Mouse (Mus musculus) adrenal gland (tissue): ENCODE data around the gene Spsb1.

Experiments
- intact Hi-C: fragments of 180-260 bp; cut with DNase I; formaldehyde crosslinking; loops from one replicate; pipeline ENCODE4 v1.15.1; 2025

Spsb1 gene

DNA sequence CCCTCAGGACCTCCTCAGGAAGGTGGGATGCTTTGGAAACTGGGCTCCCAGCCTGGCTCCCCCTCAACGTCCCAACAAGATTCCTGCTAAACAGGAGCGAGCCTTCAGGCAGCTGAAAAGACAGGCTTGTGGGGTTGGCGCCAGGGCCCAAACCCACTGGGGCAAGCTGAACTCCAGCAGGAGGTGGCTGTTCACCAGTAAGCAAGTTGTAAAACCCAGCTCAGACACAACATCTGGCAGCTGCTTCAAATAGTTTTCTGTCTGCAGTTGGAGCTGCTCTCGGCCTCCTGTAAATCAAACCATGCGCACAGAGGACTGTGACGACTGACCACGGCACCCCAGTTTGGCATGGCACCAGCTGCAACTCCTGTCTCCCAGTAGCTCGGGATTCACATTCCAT is 64.3 kb downstream of the Spsb1 start:
- intact Hi-C loops, result loop anchor here (5.0 kb wide), 1 partner anchor 57 kb away; no protein-coding TSS in a partner anchor

DNA sequence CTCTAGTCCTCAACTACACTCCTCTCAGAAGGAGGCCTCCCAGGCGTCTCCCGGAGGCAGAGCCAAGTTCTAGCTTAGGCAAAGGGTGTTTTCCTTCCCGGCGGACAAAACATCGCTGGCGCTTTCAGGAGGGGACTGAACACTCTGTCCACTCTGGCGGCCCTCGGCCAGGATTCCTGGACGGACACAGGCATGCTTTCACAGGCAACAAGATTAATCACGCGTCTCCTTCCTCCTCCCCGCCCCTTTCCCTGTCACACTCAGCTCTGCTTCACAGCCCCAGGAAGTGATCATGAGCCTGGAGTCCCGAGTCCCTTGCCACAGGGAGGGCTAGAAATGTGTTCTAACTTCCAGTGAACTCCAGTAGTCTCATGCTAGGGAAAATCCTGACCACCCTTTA is 65.0 kb downstream of the Spsb1 start:
- intact Hi-C loops, result loop anchor here (5.0 kb wide), 1 partner anchor 57 kb away; no protein-coding TSS in a partner anchor

DNA sequence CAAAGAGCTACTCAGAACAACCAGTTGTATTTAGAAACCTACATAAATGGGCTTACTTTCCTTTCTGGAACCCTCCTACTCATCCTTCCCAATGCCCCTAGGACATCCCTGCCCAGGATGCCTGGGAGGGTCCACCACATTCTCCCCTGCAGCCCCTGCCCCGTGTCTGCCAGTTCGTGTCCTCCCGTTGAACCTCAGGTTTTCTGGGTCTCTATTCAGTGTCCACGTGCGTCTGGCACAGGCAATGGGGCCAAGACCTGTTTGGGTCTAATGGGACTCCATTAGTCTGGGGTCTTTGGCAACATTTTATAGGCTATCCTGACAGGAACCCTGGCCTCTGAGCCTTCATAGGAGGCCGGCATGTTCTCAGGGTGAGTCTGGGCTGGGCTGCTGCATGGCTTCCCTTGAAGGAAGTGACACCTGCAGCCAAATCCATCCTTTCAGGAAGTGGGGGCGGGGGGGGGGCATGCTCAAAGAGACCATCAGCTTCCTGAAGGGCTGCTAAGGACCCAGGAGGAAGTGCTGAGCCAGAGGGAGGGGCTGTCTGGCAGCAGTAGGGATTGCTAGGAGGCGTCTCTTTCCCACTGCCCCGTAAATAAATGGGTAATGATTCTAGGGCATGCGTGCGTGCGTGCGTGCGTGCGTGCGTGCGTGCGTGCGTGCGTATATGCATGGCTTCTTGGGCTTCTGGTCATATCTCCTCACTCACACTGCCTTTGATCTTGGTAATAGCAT is 65.9 kb downstream of the Spsb1 start:
- intact Hi-C loops, result no loop called here

GRCm38 (mm10) chr4:149888156-149888555 is 66.7 kb downstream of the Spsb1 start:
- intact Hi-C loops, result no loop called here

- intact Hi-C loops, result no loop called here
These were observed 68.3 kb downstream of the Spsb1 start for GRCm38 (mm10) chr4:149886298-149887271.

GRCm38 (mm10) chr4:149883990-149884389 is 70.9 kb downstream of the Spsb1 start:
- intact Hi-C loops, result no loop called here

- intact Hi-C loops, result no loop called here
These were observed 72.5 kb downstream of the Spsb1 start for GRCm38 (mm10) chr4:149882139-149882916.

DNA sequence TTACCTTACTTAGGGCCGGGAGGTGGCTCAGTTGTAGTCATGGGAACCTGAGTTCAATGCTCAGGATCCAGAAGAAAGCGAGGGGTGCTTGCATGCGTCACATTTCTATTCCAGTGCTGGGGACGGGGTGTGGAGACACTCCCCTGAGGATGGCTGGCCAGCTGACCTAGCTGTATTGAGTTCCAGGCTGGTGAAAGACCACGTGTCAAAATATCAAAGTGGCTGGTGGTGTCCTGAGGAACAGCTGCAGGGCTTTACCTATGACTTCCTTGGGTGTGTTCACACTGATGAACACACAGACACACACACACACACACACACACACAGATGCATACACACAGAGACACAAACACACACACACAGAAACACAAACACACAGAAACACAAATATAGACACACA is 73.9 kb downstream of the Spsb1 start:
- intact Hi-C loops, result no loop called here

GRCm38 (mm10) chr4:149879980-149880379 is 74.9 kb downstream of the Spsb1 start:
- intact Hi-C loops, result no loop called here

DNA sequence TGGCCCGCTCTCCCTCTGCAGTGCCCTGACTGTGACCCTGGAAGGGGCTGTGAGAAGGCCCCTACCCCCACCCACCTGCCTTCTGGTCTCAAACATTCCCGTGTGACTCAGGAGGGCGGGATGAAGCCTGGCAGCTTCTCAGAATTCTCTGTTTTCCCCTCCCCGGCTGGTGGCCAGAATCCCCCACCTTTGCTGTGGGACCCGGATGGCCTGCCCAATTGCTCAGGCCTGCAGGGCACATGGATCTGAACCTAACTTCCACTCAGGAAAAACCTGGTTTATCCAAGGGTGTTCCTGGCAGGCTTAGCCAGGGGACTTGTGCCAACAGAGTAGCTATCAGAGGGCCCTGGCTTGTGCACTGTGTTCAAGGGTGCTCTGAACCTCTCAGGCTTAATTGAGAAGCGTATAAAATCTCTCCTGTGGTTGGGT is 76.8 kb downstream of the Spsb1 start:
- intact Hi-C loops, result no loop called here

- intact Hi-C loops, result no loop called here
These were observed 77.6 kb downstream of the Spsb1 start for GRCm38 (mm10) chr4:149877202-149877601.

- intact Hi-C loops, result no loop called here
These were observed 78.1 kb downstream of the Spsb1 start for GRCm38 (mm10) chr4:149876761-149877160.

- intact Hi-C loops, result no loop called here
These were observed 78.8 kb downstream of the Spsb1 start for GRCm38 (mm10) chr4:149875986-149876501.

DNA sequence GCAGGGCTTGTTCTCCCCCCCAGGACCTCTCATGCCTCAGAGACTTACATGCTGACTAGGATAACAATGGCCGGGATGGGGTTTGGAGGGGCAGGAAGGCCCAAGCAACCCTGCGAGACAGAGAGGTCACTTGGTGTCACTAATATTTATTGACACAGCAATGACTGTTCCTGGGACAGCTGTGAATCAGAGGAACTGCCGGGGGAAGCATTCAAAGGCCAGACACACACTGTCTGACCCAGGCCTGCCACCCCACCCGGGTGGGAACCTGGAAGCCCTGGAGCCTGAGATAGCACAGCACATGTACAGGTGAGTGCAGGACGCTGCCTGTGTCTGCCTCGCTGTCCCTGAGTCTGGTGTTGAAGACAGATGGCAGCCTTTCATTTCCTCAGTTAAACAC is 79.5 kb downstream of the Spsb1 start:
- intact Hi-C loops, result no loop called here

DNA sequence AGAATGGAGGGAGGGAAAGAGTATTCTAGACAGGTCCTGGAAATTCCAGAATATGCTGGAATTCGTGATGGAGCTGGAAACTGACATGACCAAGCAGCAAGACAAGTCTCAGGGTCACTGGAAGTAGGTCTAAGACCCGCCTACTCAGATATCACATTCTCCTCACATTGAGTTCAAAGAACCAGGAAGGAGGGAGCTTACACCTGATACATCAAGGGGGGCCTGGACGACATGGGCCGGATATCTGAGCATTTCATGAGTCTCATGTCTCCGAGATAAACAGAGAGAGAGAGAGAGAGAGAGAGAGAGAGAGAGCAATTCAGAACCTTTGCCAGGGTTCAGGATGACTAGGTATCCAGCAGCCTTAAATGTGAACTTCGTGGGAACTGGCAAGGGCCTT is 82.6 kb downstream of the Spsb1 start:
- intact Hi-C loops, result no loop called here

DNA sequence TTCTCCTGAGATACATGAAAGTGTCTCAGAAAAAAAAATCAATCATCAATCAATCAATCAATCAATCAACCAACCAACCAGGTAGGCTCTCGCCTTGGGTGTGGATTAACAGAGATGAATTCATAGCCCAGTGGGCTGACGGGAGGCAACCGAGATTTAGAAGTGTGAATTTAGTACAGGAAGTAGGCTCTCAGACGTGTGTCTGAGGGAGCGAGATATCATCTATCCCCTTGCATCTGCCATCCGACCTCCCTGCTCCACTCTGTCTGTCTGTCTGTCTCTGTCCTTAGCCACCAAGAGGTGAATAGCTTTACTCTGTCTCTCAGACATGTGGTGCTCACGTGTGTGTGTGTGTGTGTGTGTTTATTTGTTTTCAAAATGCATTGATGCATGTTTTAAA is 83.3 kb downstream of the Spsb1 start:
- intact Hi-C loops, result no loop called here

- intact Hi-C loops, result no loop called here
These were observed 83.8 kb downstream of the Spsb1 start for GRCm38 (mm10) chr4:149871014-149871413.

GRCm38 (mm10) chr4:149870412-149870811 is 84.4 kb downstream of the Spsb1 start:
- intact Hi-C loops, result no loop called here

GRCm38 (mm10) chr4:149868725-149869124 is 86.1 kb downstream of the Spsb1 start:
- intact Hi-C loops, result no loop called here

GRCm38 (mm10) chr4:149868009-149868408 is 86.8 kb downstream of the Spsb1 start:
- intact Hi-C loops, result no loop called here

GRCm38 (mm10) chr4:149867351-149867750 is 87.5 kb downstream of the Spsb1 start:
- intact Hi-C loops, result no loop called here
